ENCODE assay signal across 21 mouse cellular contexts in the genomic region with DNA sequence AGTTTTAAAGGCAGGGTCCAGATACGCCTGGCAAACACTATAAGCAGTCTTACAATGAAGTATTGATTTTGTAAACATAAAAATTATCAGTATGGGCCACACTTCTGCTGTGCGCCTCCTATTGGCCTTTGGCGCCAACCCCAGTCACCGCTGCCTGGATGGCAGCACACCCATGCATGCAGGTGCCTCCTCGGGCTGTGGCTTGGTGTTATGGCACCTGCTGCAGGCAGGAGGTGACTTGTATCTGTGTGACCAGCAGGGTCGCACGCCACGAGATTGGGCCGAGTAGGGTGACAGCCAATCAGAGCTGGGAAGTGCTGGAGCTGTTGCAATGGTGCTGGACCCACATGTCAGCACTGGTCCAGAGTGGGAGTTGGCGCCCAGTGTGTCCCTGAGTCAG. TPM values are rescaled to one million over a fixed set of nuclear protein-coding genes. Genes with fewer than 3 reads are reported as not detected.
A peak's percentile ranks its signal among the peaks of the same experiment; 100 is the strongest.
DNase-seq lines count a peak whose midpoint lies in the region; ATAC-seq and TF ChIP-seq lines count a peak whose summit lies in the region.
"Had no signal": no experiment of that assay in that cellular context is flagged by ENCODE, and none has a peak within 500 bp of the region (broad histone marks: within the 10 kb centered on the region; RNA-seq: fewer than 3 reads in every experiment).

No protein-coding gene starts in this region.

- H3K9me3 ChIP-seq in intestine, postnatal 0 days (ENCODE audit: control insufficient read depth) = no peaks in the 10 kb centered on the region
- no peaks in the 10 kb centered on the region for H3K9me3 ChIP-seq in intestine, embryonic 15.5 days
- no peaks in the 10 kb centered on the region for H3K9me3 ChIP-seq in stomach, embryonic 14.5 days (ENCODE audit: control insufficient read depth, low read depth, low read length)
- H3K9me3 ChIP-seq in forebrain, embryonic 16.5 days (ENCODE audit: control insufficient read depth, low read length) = no peaks in the 10 kb centered on the region
- H3K9me3 ChIP-seq: forebrain, embryonic 10.5 days; heart, embryonic 13.5 days; hindbrain, embryonic 12.5 days had no signal

- TF ChIP-seq CTCF in intestine, postnatal 0 days (IDR thresholded peaks at IDR 0.05; ENCODE audit: low read depth) = no peak
- TF ChIP-seq CTCF in spleen, adult 2 months (IDR thresholded peaks at IDR 0.05; ENCODE audit: extremely low read depth, insufficient read depth, insufficient read length, insufficient replicate concordance) = no peak

- DNase-seq in spleen, adult 2 months (ENCODE audit: low read depth in 1 of 2, low spot score in 2 of 2) = no peak
- no peak for DNase-seq in spleen, postnatal 14 days (ENCODE audit: low spot score in 2 of 2)
- DNase-seq: adrenal gland, postnatal 14 days; cerebellum, adult 18-20 months; cerebellum, adult 9-11 months; cerebellum, postnatal 36 days; heart, postnatal 4 days had no signal

- no peaks in the 10 kb centered on the region for H3K27me3 ChIP-seq in intestine, postnatal 0 days (replicated peaks; ENCODE audit: control insufficient read depth, insufficient read depth, low read length)
- H3K27me3 ChIP-seq in intestine, embryonic 15.5 days (replicated peaks) = no peaks in the 10 kb centered on the region
- H3K27me3 ChIP-seq in spleen, adult 2 months (ENCODE audit: control insufficient read depth, insufficient read depth, low read length) = no peaks in the 10 kb centered on the region
- H3K27me3 ChIP-seq in stomach, embryonic 14.5 days (ENCODE audit: control insufficient read depth, insufficient read depth, low read length) = no peaks in the 10 kb centered on the region
- no peaks in the 10 kb centered on the region for H3K27me3 ChIP-seq in forebrain, embryonic 16.5 days (replicated peaks; ENCODE audit: control insufficient read depth, insufficient read depth, low read length)
- H3K27me3 ChIP-seq: CH12.LX; heart, embryonic 13.5 days; hindbrain, embryonic 12.5 days; Patski had no signal

- H3K4me3 ChIP-seq in intestine, postnatal 0 days (ENCODE audit: low read depth, low read length) = no peak overlapping the region
- H3K4me3 ChIP-seq in intestine, embryonic 15.5 days (replicated peaks) = no peak overlapping the region
- H3K4me3 ChIP-seq in spleen, adult 2 months (ENCODE audit: extremely low read depth, insufficient read depth, insufficient read length) = no peak overlapping the region
- H3K4me3 ChIP-seq in stomach, embryonic 14.5 days (ENCODE audit: low read depth, low read length) = no peak overlapping the region
- no peak overlapping the region for H3K4me3 ChIP-seq in forebrain, embryonic 16.5 days (replicated peaks; ENCODE audit: low read length)
- H3K4me3 ChIP-seq: erythroblast, embryonic 14.5 days; forebrain, embryonic 10.5 days; heart, embryonic 13.5 days; hindbrain, embryonic 12.5 days had no signal

- no peaks in the 10 kb centered on the region for H3K4me1 ChIP-seq in intestine, postnatal 0 days (replicated peaks; ENCODE audit: control insufficient read depth, insufficient read depth, low read length)
- H3K4me1 ChIP-seq in intestine, embryonic 15.5 days (replicated peaks) = no peaks in the 10 kb centered on the region
- peaks cover 3% of the 10 kb centered on the region; the same call in 1 of the 2 replicates for H3K4me1 ChIP-seq in spleen, adult 2 months (ENCODE audit: control insufficient read depth, insufficient read depth, insufficient read length)
- no peaks in the 10 kb centered on the region for H3K4me1 ChIP-seq in stomach, embryonic 14.5 days (ENCODE audit: control insufficient read depth, insufficient read depth, low read length)
- no peaks in the 10 kb centered on the region for H3K4me1 ChIP-seq in forebrain, embryonic 16.5 days (replicated peaks; ENCODE audit: control insufficient read depth, insufficient read depth, low read length)
- H3K4me1 ChIP-seq: forebrain, embryonic 10.5 days; heart, embryonic 13.5 days; hindbrain, embryonic 12.5 days had no signal

- ATAC-seq in intestine, postnatal 0 days = peak; percentile 25; the same call in 1 of the 2 replicates
- ATAC-seq in intestine, embryonic 15.5 days = no peak
- ATAC-seq in stomach, embryonic 14.5 days (ENCODE audit: insufficient number of reproducible peaks, insufficient read depth, low FRiP score, low read depth) = peak; percentile 65; the same call in 1 of the 2 replicates
- no peak for ATAC-seq in forebrain, embryonic 16.5 days
- ATAC-seq in granulocyte monocyte progenitor cell, adult 5-6 weeks (replicated peaks; ENCODE audit: poor library complexity, severe bottlenecking) = no peak
- ATAC-seq: activated CD4-positive, CD25-positive, alpha-beta regulatory T cell, adult 4 months; forebrain, embryonic 14.5 days; hindbrain, embryonic 16.5 days; Patski had no signal

- 75% methylated on average over 10 of the region's 10 CpGs for WGBS in intestine, postnatal 0 days
- 79% methylated on average over 10 of the region's 10 CpGs for WGBS in intestine, embryonic 15.5 days
- 93% methylated on average over 10 of the region's 10 CpGs for WGBS in spleen, adult 2 months
- 74% methylated on average over 10 of the region's 10 CpGs for WGBS in stomach, embryonic 14.5 days
- WGBS in forebrain, embryonic 16.5 days = 87% methylated on average over 9 of the region's 10 CpGs

- no peak overlapping the region for H3K9ac ChIP-seq in intestine, postnatal 0 days (ENCODE audit: low read depth, low read length)
- no peak overlapping the region for H3K9ac ChIP-seq in intestine, embryonic 15.5 days
- H3K9ac ChIP-seq in stomach, embryonic 14.5 days (replicated peaks; ENCODE audit: low read depth, low read length) = no peak overlapping the region
- no peak overlapping the region for H3K9ac ChIP-seq in forebrain, embryonic 16.5 days (replicated peaks; ENCODE audit: low read depth, low read length)
- H3K9ac ChIP-seq: heart, embryonic 13.5 days; hindbrain, embryonic 12.5 days had no signal

- no peak for TF ChIP-seq POLR2A in spleen, adult 2 months (IDR thresholded peaks at IDR 0.05; ENCODE audit: low read depth, low read length)

- no peak overlapping the region for H3K27ac ChIP-seq in intestine, postnatal 0 days (ENCODE audit: low read depth, low read length)
- no peak overlapping the region for H3K27ac ChIP-seq in intestine, embryonic 15.5 days
- H3K27ac ChIP-seq in spleen, adult 2 months (ENCODE audit: insufficient read depth, low read length) = peak overlapping the region; percentile 67; the same call in 1 of the 2 replicates
- no peak overlapping the region for H3K27ac ChIP-seq in stomach, embryonic 14.5 days (ENCODE audit: low read length)
- H3K27ac ChIP-seq in forebrain, embryonic 16.5 days (ENCODE audit: low read length) = no peak overlapping the region
- H3K27ac ChIP-seq: forebrain, embryonic 10.5 days; heart, embryonic 13.5 days; hindbrain, embryonic 12.5 days had no signal

- no peak overlapping the region for H3K4me2 ChIP-seq in intestine, postnatal 0 days (replicated peaks; ENCODE audit: low read depth)
- H3K4me2 ChIP-seq in intestine, embryonic 15.5 days (replicated peaks) = no peak overlapping the region
- H3K4me2 ChIP-seq in stomach, embryonic 14.5 days (replicated peaks; ENCODE audit: low read depth, low read length) = no peak overlapping the region
- H3K4me2 ChIP-seq in forebrain, embryonic 16.5 days (ENCODE audit: low read length) = no peak overlapping the region
- H3K4me2 ChIP-seq: heart, embryonic 13.5 days; hindbrain, embryonic 12.5 days had no signal

- H3K36me3 ChIP-seq in intestine, postnatal 0 days (ENCODE audit: control insufficient read depth, insufficient read depth) = no peaks in the 10 kb centered on the region
- H3K36me3 ChIP-seq in intestine, embryonic 15.5 days = no peaks in the 10 kb centered on the region
- no peaks in the 10 kb centered on the region for H3K36me3 ChIP-seq in spleen, adult 2 months (ENCODE audit: control insufficient read depth, insufficient read depth, low read length)
- H3K36me3 ChIP-seq in stomach, embryonic 14.5 days (ENCODE audit: control insufficient read depth, insufficient read depth, low read length) = no peaks in the 10 kb centered on the region
- H3K36me3 ChIP-seq in forebrain, embryonic 16.5 days (ENCODE audit: control insufficient read depth, insufficient read depth) = no peaks in the 10 kb centered on the region
- H3K36me3 ChIP-seq: forebrain, embryonic 10.5 days; heart, embryonic 13.5 days; hindbrain, embryonic 12.5 days had no signal

RNA-seq across cellular contexts. Expression of a gene that starts 53.4 kb away (rescaled TPM):
- 2.2 and 2.5 TPM in 2 replicates for polyA plus RNA-seq in intestine, postnatal 0 days (2015; fragmentation: Nextera tagmentation; extraction: Ambion mirVana)
- 5.3 and 7.1 TPM in 2 replicates for polyA plus RNA-seq in intestine, embryonic 15.5 days (2015; fragmentation: Nextera tagmentation; extraction: Ambion mirVana)
- 247 and 301 TPM in 2 replicates for polyA plus RNA-seq in spleen, adult 2 months (2012; rRNA removed)
- 5.5 and 7.4 TPM in 2 replicates for polyA plus RNA-seq in stomach, embryonic 14.5 days (2014; fragmentation: Nextera tagmentation; extraction: Ambion mirVana)
- polyA plus RNA-seq in forebrain, embryonic 16.5 days (2015; fragmentation: Nextera tagmentation; extraction: Ambion mirVana) = 72.4 and 100 TPM in 2 replicates
- total RNA-seq in granulocyte monocyte progenitor cell, adult 5-6 weeks (2014; fragmentation: Nextera tagmentation) = 62.4 and 98.0 TPM in 2 replicates
- 39.8 and 76.7 TPM in 2 replicates for total RNA-seq in granulocyte monocyte progenitor cell, adult 5-6 weeks (2017)

Comparison
In these comparisons a context has a peak if more than half of its experiments do, and no peak if none do; other contexts are left out.
1. ATAC-seq: peak in intestine, postnatal 0 days (single experiment) and stomach, embryonic 14.5 days (single experiment); none in intestine, embryonic 15.5 days (single experiment), forebrain, embryonic 16.5 days (single experiment) and granulocyte monocyte progenitor cell, adult 5-6 weeks (single experiment).